Mouse (Mus musculus) olfactory bulb, adult 2 months (tissue): Measurements from ENCODE around the gene Rap1a.

Experiments used
- CTCF ChIP-seq: fragments of 200-500 bp; IDR thresholded peaks from 2 replicates; pipeline ENCODE4 v1.5.1; 2012; ENCODE audit warnings: low read depth, mild to moderate bottlenecking, low read length, moderate library complexity; ENCODE audit not compliant: insufficient read depth
- POLR2A ChIP-seq: fragments of 200-500 bp; IDR thresholded peaks from 2 replicates; pipeline ENCODE4 v1.6.1; 2012; ENCODE audit warnings: mild to moderate bottlenecking, low read depth, low read length, moderate library complexity; ENCODE audit not compliant: insufficient read depth

- no peak for TF ChIP-seq CTCF
- no peak for TF ChIP-seq POLR2A
Measured at GRCm38 (mm10) chr3:105846294-105847069, 45.3 kb upstream of the Rap1a start.
